Mouse (Mus musculus) skeletal muscle tissue, adult 2 months (tissue): ENCODE measurements around the gene Edem3.
A peak's percentile ranks its signal among the peaks of the same experiment; 100 is the strongest.

Source experiments
- DNase-seq: peaks from one replicate; pipeline ENCODE4 v3.0.0-alpha.2; 2012; ENCODE audit warnings: low read depth, low spot score

Edem3 gene

GRCm38 (mm10) chr1:151754881-151755659 is at the start of gene Edem3:
Gene Edem3, plus strand, starts transcription at chr1:151755371.
- peak; percentile 99 for DNase-seq

GRCm38 (mm10) chr1:151705723-151706396 is 49.3 kb upstream of the Edem3 start:
- peak; percentile 70 for DNase-seq

- no peak for DNase-seq
Observed at GRCm38 (mm10) chr1:151706397-151706752, 48.8 kb upstream of the Edem3 start.

- no peak for DNase-seq
Observed at GRCm38 (mm10) chr1:151708966-151709733, 46.0 kb upstream of the Edem3 start.

GRCm38 (mm10) chr1:151709734-151710022 is 45.5 kb upstream of the Edem3 start:
- DNase-seq: no peak

- DNase-seq: no peak
Observed at GRCm38 (mm10) chr1:151710424-151711055, 44.6 kb upstream of the Edem3 start.

GRCm38 (mm10) chr1:151711062-151711461 is 44.1 kb upstream of the Edem3 start:
- DNase-seq: no peak

- no peak for DNase-seq
Observed at GRCm38 (mm10) chr1:151712664-151713063, 42.5 kb upstream of the Edem3 start.

- no peak for DNase-seq
Observed at GRCm38 (mm10) chr1:151713622-151714021, 41.5 kb upstream of the Edem3 start.

- DNase-seq: no peak
Observed at GRCm38 (mm10) chr1:151716024-151716710, 39.0 kb upstream of the Edem3 start.

GRCm38 (mm10) chr1:151717624-151718023 is 37.5 kb upstream of the Edem3 start:
- DNase-seq: no peak

- DNase-seq: no peak
Observed at GRCm38 (mm10) chr1:151718575-151718974, 36.6 kb upstream of the Edem3 start.

GRCm38 (mm10) chr1:151719911-151720310 is 35.3 kb upstream of the Edem3 start:
- DNase-seq: no peak

- DNase-seq: no peak
Observed at GRCm38 (mm10) chr1:151720566-151720965, 34.6 kb upstream of the Edem3 start.

- DNase-seq: no peak
Observed at GRCm38 (mm10) chr1:151721357-151721983, 33.7 kb upstream of the Edem3 start.

- no peak for DNase-seq
Observed at GRCm38 (mm10) chr1:151723771-151724170, 31.4 kb upstream of the Edem3 start.

GRCm38 (mm10) chr1:151725590-151725989 is 29.6 kb upstream of the Edem3 start:
- DNase-seq: no peak

- DNase-seq: no peak
Observed at GRCm38 (mm10) chr1:151726358-151726757, 28.8 kb upstream of the Edem3 start.

- DNase-seq: no peak
Observed at GRCm38 (mm10) chr1:151728141-151728540, 27.0 kb upstream of the Edem3 start.

- DNase-seq: no peak
Observed at GRCm38 (mm10) chr1:151737146-151737545, 18.0 kb upstream of the Edem3 start.

- no peak for DNase-seq
Observed at GRCm38 (mm10) chr1:151741199-151741621, 14.0 kb upstream of the Edem3 start.
